Mouse (Mus musculus): ENCODE measurements around the gene Ikzf4. TPM values are rescaled to one million over a fixed set of nuclear protein-coding genes. Genes with fewer than 3 reads are reported as not detected.

Ikzf4 gene
- total and polyA plus RNA-seq, 2 experiments: 0.09 to 0.80 TPM

- no peak for TF ChIP-seq CTCF (IDR thresholded peaks at IDR 0.05; ENCODE audit: low read depth, low read length)
- TF ChIP-seq POLR2A (IDR thresholded peaks at IDR 0.05; ENCODE audit: extremely low read depth, insufficient read depth, low read length): no peak
- H3K4me1 ChIP-seq (ENCODE audit: control insufficient read depth, insufficient read depth, low read length): no peaks in the 10 kb centered on the region
- no peak overlapping the region for H3K27ac ChIP-seq (replicated peaks; ENCODE audit: insufficient read depth, low read depth, low read length)
- no peaks in the 10 kb centered on the region for H3K27me3 ChIP-seq (ENCODE audit: control insufficient read depth, insufficient read depth, low read length)
- DNase-seq (ENCODE audit: extremely low read depth, low read depth, low spot score): no peak
- H3K79me2 ChIP-seq (ENCODE audit: control insufficient read depth, insufficient read depth, low read length): no peaks in the 10 kb centered on the region
- no peak overlapping the region for H3K9ac ChIP-seq (ENCODE audit: low read depth, low read length)
- no peak overlapping the region for H3K4me3 ChIP-seq (ENCODE audit: insufficient read depth, low read depth, low read length)
- H3K36me3 ChIP-seq (ENCODE audit: control insufficient read depth, insufficient read depth, low read length): no peaks in the 10 kb centered on the region
These were observed 16.7 kb upstream of the Ikzf4 start for GRCm38 (mm10) chr10:128662465-128662864.

- WGBS: 83% methylated on average over 9 of the region's 9 CpGs
These were observed 13.7 kb upstream of the Ikzf4 start for GRCm38 (mm10) chr10:128659490-128659889.

GRCm38 (mm10) chr10:128657844-128658243 lies 12.1 kb upstream of the Ikzf4 start:
- DNase-seq (ENCODE audit: extremely low read depth, low read depth, low spot score): no peak
- Histone ChIP-seq H3K9ac (ENCODE audit: low read depth, low read length) (no peak overlapping the region), H3K27ac (replicated peaks; ENCODE audit: insufficient read depth, low read depth, low read length) (no peak overlapping the region), H3K4me3 (ENCODE audit: insufficient read depth, low read depth, low read length) (no peak overlapping the region), H3K36me3 (ENCODE audit: control insufficient read depth, insufficient read depth, low read length) (no peaks in the 10 kb centered on the region), H3K4me1 (ENCODE audit: control insufficient read depth, insufficient read depth, low read length) (peaks cover 9% of the 10 kb centered on the region), H3K79me2 (ENCODE audit: control insufficient read depth, insufficient read depth, low read length) (no peaks in the 10 kb centered on the region), H3K27me3 (ENCODE audit: control insufficient read depth, insufficient read depth, low read length) (no peaks in the 10 kb centered on the region)
- 60% methylated on average over 9 of the region's 9 CpGs for WGBS
- TF ChIP-seq CTCF (IDR thresholded peaks at IDR 0.05; ENCODE audit: low read depth, low read length) (no peak), POLR2A (IDR thresholded peaks at IDR 0.05; ENCODE audit: extremely low read depth, insufficient read depth, low read length) (no peak)

More at GRCm38 (mm10) chr10:128659490-128659889, 13.7 kb upstream of the Ikzf4 start:
- peaks cover 9% of the 10 kb centered on the region for H3K4me1 ChIP-seq (ENCODE audit: control insufficient read depth, insufficient read depth, low read length)
- H3K9ac ChIP-seq (ENCODE audit: low read depth, low read length): no peak overlapping the region
- H3K79me2 ChIP-seq (ENCODE audit: control insufficient read depth, insufficient read depth, low read length): no peaks in the 10 kb centered on the region
- no peak overlapping the region for H3K4me3 ChIP-seq (ENCODE audit: insufficient read depth, low read depth, low read length)
- no peak for DNase-seq (ENCODE audit: extremely low read depth, low read depth, low spot score)
- TF ChIP-seq POLR2A (IDR thresholded peaks at IDR 0.05; ENCODE audit: extremely low read depth, insufficient read depth, low read length) (no peak), CTCF (IDR thresholded peaks at IDR 0.05; ENCODE audit: low read depth, low read length) (no peak)
- no peak overlapping the region for H3K27ac ChIP-seq (replicated peaks; ENCODE audit: insufficient read depth, low read depth, low read length)
- H3K36me3 ChIP-seq (ENCODE audit: control insufficient read depth, insufficient read depth, low read length): no peaks in the 10 kb centered on the region
- H3K27me3 ChIP-seq (ENCODE audit: control insufficient read depth, insufficient read depth, low read length): no peaks in the 10 kb centered on the region

GRCm38 (mm10) chr10:128656731-128657130 lies 10.9 kb upstream of the Ikzf4 start:
- 32% methylated on average over 1 of the region's 1 CpGs for WGBS
- TF ChIP-seq CTCF (IDR thresholded peaks at IDR 0.05; ENCODE audit: low read depth, low read length) (no peak), POLR2A (IDR thresholded peaks at IDR 0.05; ENCODE audit: extremely low read depth, insufficient read depth, low read length) (no peak)
- peaks cover 9% of the 10 kb centered on the region for H3K4me1 ChIP-seq (ENCODE audit: control insufficient read depth, insufficient read depth, low read length)
- no peaks in the 10 kb centered on the region for H3K36me3 ChIP-seq (ENCODE audit: control insufficient read depth, insufficient read depth, low read length)
- no peak overlapping the region for H3K9ac ChIP-seq (ENCODE audit: low read depth, low read length)
- H3K79me2 ChIP-seq (ENCODE audit: control insufficient read depth, insufficient read depth, low read length): no peaks in the 10 kb centered on the region
- H3K4me3 ChIP-seq (ENCODE audit: insufficient read depth, low read depth, low read length): no peak overlapping the region
- DNase-seq (ENCODE audit: extremely low read depth, low read depth, low spot score): peak; percentile 59
- no peaks in the 10 kb centered on the region for H3K27me3 ChIP-seq (ENCODE audit: control insufficient read depth, insufficient read depth, low read length)
- no peak overlapping the region for H3K27ac ChIP-seq (replicated peaks; ENCODE audit: insufficient read depth, low read depth, low read length)

- peaks cover 9% of the 10 kb centered on the region for H3K4me1 ChIP-seq (ENCODE audit: control insufficient read depth, insufficient read depth, low read length)
- no peak overlapping the region for H3K9ac ChIP-seq (ENCODE audit: low read depth, low read length)
- no peaks in the 10 kb centered on the region for H3K79me2 ChIP-seq (ENCODE audit: control insufficient read depth, insufficient read depth, low read length)
- no peaks in the 10 kb centered on the region for H3K27me3 ChIP-seq (ENCODE audit: control insufficient read depth, insufficient read depth, low read length)
- no peak overlapping the region for H3K27ac ChIP-seq (replicated peaks; ENCODE audit: insufficient read depth, low read depth, low read length)
- H3K4me3 ChIP-seq (ENCODE audit: insufficient read depth, low read depth, low read length): no peak overlapping the region
- peak; percentile 90 for DNase-seq (ENCODE audit: extremely low read depth, low read depth, low spot score)
- H3K36me3 ChIP-seq (ENCODE audit: control insufficient read depth, insufficient read depth, low read length): no peaks in the 10 kb centered on the region
- 18% methylated on average over 3 of the region's 3 CpGs for WGBS
- TF ChIP-seq CTCF (IDR thresholded peaks at IDR 0.05; ENCODE audit: low read depth, low read length) (no peak), POLR2A (IDR thresholded peaks at IDR 0.05; ENCODE audit: extremely low read depth, insufficient read depth, low read length) (no peak)
These were observed 9.5 kb upstream of the Ikzf4 start for GRCm38 (mm10) chr10:128655254-128655653.

GRCm38 (mm10) chr10:128653866-128654265 lies 8.1 kb upstream of the Ikzf4 start:
- Histone ChIP-seq H3K27ac (replicated peaks; ENCODE audit: insufficient read depth, low read depth, low read length) (no peak overlapping the region), H3K9ac (ENCODE audit: low read depth, low read length) (no peak overlapping the region), H3K4me3 (ENCODE audit: insufficient read depth, low read depth, low read length) (no peak overlapping the region), H3K79me2 (ENCODE audit: control insufficient read depth, insufficient read depth, low read length) (no peaks in the 10 kb centered on the region), H3K36me3 (ENCODE audit: control insufficient read depth, insufficient read depth, low read length) (no peaks in the 10 kb centered on the region), H3K27me3 (ENCODE audit: control insufficient read depth, insufficient read depth, low read length) (no peaks in the 10 kb centered on the region), H3K4me1 (ENCODE audit: control insufficient read depth, insufficient read depth, low read length) (peaks cover 9% of the 10 kb centered on the region)
- 43% methylated on average over 4 of the region's 4 CpGs for WGBS
- peak; percentile 57 for DNase-seq (ENCODE audit: extremely low read depth, low read depth, low spot score)
- no peak for TF ChIP-seq POLR2A (IDR thresholded peaks at IDR 0.05; ENCODE audit: extremely low read depth, insufficient read depth, low read length)
- no peak for TF ChIP-seq CTCF (IDR thresholded peaks at IDR 0.05; ENCODE audit: low read depth, low read length)

Measured in liver, adult 2 months (tissue).